Mouse (Mus musculus) MEL (cell line): ENCODE measurements around the gene Ascc3. TPM values are rescaled to one million over a fixed set of nuclear protein-coding genes. Genes with fewer than 3 reads are reported as not detected.
A peak's percentile ranks its signal among the peaks of the same experiment; 100 is the strongest.

ENCODE experiments used
- DNase-seq: peaks from one replicate; pipeline ENCODE4 v3.0.0; 2011; ENCODE audit warnings: low read depth, low spot score
- H3K27ac ChIP-seq: 2 replicates; pipeline ENCODE4 v1.5.1; 2012; ENCODE audit warnings: low read depth, mild to moderate bottlenecking, control low read depth, low read length, moderate library complexity; ENCODE audit not compliant: control insufficient read depth
- H3K27me3 ChIP-seq, 2 experiments: fragments of 150-350 bp in 1 of 2; sonication (generic) in 1 of 2; 2 replicates each; pipeline ENCODE4 v1.6.1; 2012; ENCODE audit warnings: low read length in 2 of 2, mild to moderate bottlenecking in 2 of 2, improper control_type of control experiment in 1 of 2, moderate library complexity in 1 of 2; ENCODE audit not compliant: insufficient read depth in 2 of 2, control insufficient read depth in 1 of 2
- H3K36me3 ChIP-seq, 2 experiments: 2 replicates each; pipeline ENCODE4 v1.6.1; 2012 to 2014; ENCODE audit warnings: low read length in 2 of 2, improper control_type of control experiment in 1 of 2, inconsistent platforms in 1 of 2, mild to moderate bottlenecking in 1 of 2; ENCODE audit not compliant: insufficient read depth in 2 of 2, control insufficient read depth in 1 of 2
- H3K4me1 ChIP-seq, 2 experiments: fragments of 150-350 bp in 1 of 2; sonication (generic) in 1 of 2; 2 replicates each; pipeline ENCODE4 v1.6.1; 2012; ENCODE audit warnings: low read length in 2 of 2, improper control_type of control experiment in 1 of 2, mild to moderate bottlenecking in 1 of 2; ENCODE audit not compliant: insufficient read depth in 2 of 2, control insufficient read depth in 1 of 2
- H3K4me3 ChIP-seq, 2 experiments: fragments of 150-350 bp in 1 of 2; sonication (generic) in 1 of 2; 2 replicates each; pipeline ENCODE4 v1.5.1; 2012; ENCODE audit warnings: low read depth in 2 of 2, low read length in 2 of 2, mild to moderate bottlenecking in 2 of 2, moderate library complexity in 2 of 2, control low read depth in 1 of 2, improper control_type of control experiment in 1 of 2; ENCODE audit not compliant: control insufficient read depth in 1 of 2, insufficient read depth in 1 of 2
- H3K79me2 ChIP-seq: 2 replicates; pipeline ENCODE4 v1.6.1; 2012; ENCODE audit warnings: mild to moderate bottlenecking, low read length, moderate library complexity; ENCODE audit not compliant: control insufficient read depth, poor library complexity, insufficient read depth
- H3K9ac ChIP-seq: 2 replicates; pipeline ENCODE4 v1.6.1; 2012; ENCODE audit warnings: low read depth, mild to moderate bottlenecking, control low read depth, low read length, moderate library complexity; ENCODE audit not compliant: control insufficient read depth, poor library complexity, severe bottlenecking
- H3K9me3 ChIP-seq: fragments of 150-350 bp; sonication (generic); replicated peaks from 2 replicates; pipeline ENCODE4 v1.6.1; 2012; ENCODE audit warnings: mild to moderate bottlenecking, low read length, improper control_type of control experiment, moderate library complexity; ENCODE audit not compliant: insufficient read depth
- BHLHE40 ChIP-seq: IDR thresholded peaks from 2 replicates; pipeline ENCODE4 v1.6.1; 2012; ENCODE audit warnings: low read depth, mild to moderate bottlenecking, inconsistent platforms, low read length, improper control_type of control experiment, borderline replicate concordance
- CHD1 ChIP-seq: IDR thresholded peaks from 2 replicates; pipeline ENCODE4 v1.6.1; 2012; ENCODE audit warnings: low read depth, mild to moderate bottlenecking, inconsistent platforms, low read length, improper control_type of control experiment
- CHD2 ChIP-seq: IDR thresholded peaks from 2 replicates; pipeline ENCODE4 v1.6.1; 2011; ENCODE audit warnings: low read length, improper control_type of control experiment
- CTCF ChIP-seq, 3 experiments: IDR thresholded peaks in 2 of 3; conservative IDR thresholded peaks in 1 of 3; 2 replicates each; pipeline ENCODE4 v1.5.1; 2011 to 2012; ENCODE audit warnings: low read length in 3 of 3, low read depth in 2 of 3, mild to moderate bottlenecking in 2 of 3, improper control_type of control experiment in 1 of 3, inconsistent platforms in 1 of 3, mixed read lengths in 1 of 3, moderate library complexity in 1 of 3; ENCODE audit not compliant: control insufficient read depth in 1 of 3, insufficient read depth in 1 of 3, poor library complexity in 1 of 3, severe bottlenecking in 1 of 3
- EP300 ChIP-seq, 2 experiments: IDR thresholded peaks; 2 replicates each; pipeline ENCODE4 v1.6.1; 2011; ENCODE audit warnings: improper control_type of control experiment in 2 of 2, low read length in 2 of 2, low read depth in 1 of 2, mild to moderate bottlenecking in 1 of 2
- ETS1 ChIP-seq: IDR thresholded peaks from 2 replicates; pipeline ENCODE4 v1.6.1; 2012; ENCODE audit warnings: low read depth, mild to moderate bottlenecking, inconsistent platforms, low read length, improper control_type of control experiment, moderate library complexity
- GATA1 ChIP-seq: IDR thresholded peaks from 2 replicates; pipeline ENCODE4 v1.6.1; 2011; ENCODE audit warnings: low read depth, low read length, improper control_type of control experiment
- KAT2A ChIP-seq: conservative IDR thresholded peaks from 2 replicates; pipeline ENCODE4 v1.6.1; 2012; ENCODE audit warnings: low read depth, low read length, improper control_type of control experiment, inconsistent platforms
- MAFK ChIP-seq: IDR thresholded peaks from 2 replicates; pipeline ENCODE4 v1.6.1; 2011; ENCODE audit warnings: low read depth, mild to moderate bottlenecking, low read length, improper control_type of control experiment, borderline replicate concordance
- MAX ChIP-seq: IDR thresholded peaks from 2 replicates; pipeline ENCODE4 v1.6.1; 2011; ENCODE audit warnings: low read length, improper control_type of control experiment
- MXI1 ChIP-seq: IDR thresholded peaks from 2 replicates; pipeline ENCODE4 v1.6.1; 2011; ENCODE audit warnings: mild to moderate bottlenecking, low read depth, low read length, improper control_type of control experiment
- MYB ChIP-seq: IDR thresholded peaks from 2 replicates; pipeline ENCODE4 v1.6.1; 2011; ENCODE audit warnings: mild to moderate bottlenecking, low read depth, low read length, improper control_type of control experiment
- MYC ChIP-seq: IDR thresholded peaks from 2 replicates; pipeline ENCODE4 v1.6.1; 2011; ENCODE audit warnings: low read depth, mild to moderate bottlenecking, low read length, improper control_type of control experiment, moderate library complexity
- NELFE ChIP-seq: IDR thresholded peaks from 2 replicates; pipeline ENCODE4 v1.6.1; 2011; ENCODE audit warnings: low read depth, low read length, improper control_type of control experiment
- POLR2AphosphoS2 ChIP-seq: IDR thresholded peaks from 2 replicates; pipeline ENCODE4 v1.6.1; 2011; ENCODE audit warnings: low read length, improper control_type of control experiment
- POLR2AphosphoS5 ChIP-seq: IDR thresholded peaks from 2 replicates; pipeline ENCODE4 v1.6.1; 2012; ENCODE audit warnings: low read depth, borderline replicate concordance, mild to moderate bottlenecking, inconsistent platforms, low read length, moderate library complexity, mixed read lengths
- RCOR1 ChIP-seq: IDR thresholded peaks from 2 replicates; pipeline ENCODE4 v1.6.1; 2012; ENCODE audit warnings: low read depth, mild to moderate bottlenecking, inconsistent platforms, low read length, improper control_type of control experiment
- SIN3A ChIP-seq: IDR thresholded peaks from 2 replicates; pipeline ENCODE4 v1.6.1; 2012; ENCODE audit warnings: low read length, improper control_type of control experiment, inconsistent platforms
- TAL1 ChIP-seq: IDR thresholded peaks from 2 replicates; pipeline ENCODE4 v1.6.1; 2012; ENCODE audit warnings: mild to moderate bottlenecking, inconsistent platforms, low read length, moderate library complexity, mixed read lengths
- TBP ChIP-seq: IDR thresholded peaks from 2 replicates; pipeline ENCODE4 v1.8.0; 2011; ENCODE audit warnings: low read depth, low read length, improper control_type of control experiment
- TCF12 ChIP-seq: IDR thresholded peaks from 2 replicates; pipeline ENCODE4 v1.6.1; 2014; ENCODE audit warnings: low read depth, mild to moderate bottlenecking, inconsistent platforms, low read length, improper control_type of control experiment, moderate library complexity
- USF1 ChIP-seq: IDR thresholded peaks from 2 replicates; pipeline ENCODE4 v1.6.1; 2014; ENCODE audit warnings: low read depth, mild to moderate bottlenecking, inconsistent platforms, low read length, improper control_type of control experiment, moderate library complexity
- ZKSCAN1 ChIP-seq: IDR thresholded peaks from 2 replicates; pipeline ENCODE4 v1.6.1; 2012; ENCODE audit warnings: low read depth, mild to moderate bottlenecking, inconsistent platforms, low read length, improper control_type of control experiment, moderate library complexity
- ZMIZ1 ChIP-seq: IDR thresholded peaks from 2 replicates; pipeline ENCODE4 v1.6.1; 2012; ENCODE audit warnings: low read depth, mild to moderate bottlenecking, inconsistent platforms, low read length, improper control_type of control experiment, moderate library complexity
- polyA plus RNA-seq, 2 experiments: library from polyadenylated mRNA; stranded (reverse) in 1 of 2; unstranded in 1 of 2; fragments of >175 nt in 1 of 2; fragments of >200 nt in 1 of 2; gene quantifications; 2 replicates each; pipeline versions ENCODE4 v1.2.1 to v1.2.4; 2012; ENCODE audit warnings: low replicate concordance in 2 of 2, low read depth in 1 of 2; ENCODE audit not compliant: insufficient read length in 2 of 2, insufficient read depth in 1 of 2, missing spikeins in 1 of 2
- total RNA-seq: library from RNA; depleted of rRNA; stranded (reverse); fragments of 300-350 nt; gene quantifications from 2 replicates; pipeline ENCODE4 v1.2.3, GENCODE M21; 2012

Ascc3 gene
- total and polyA plus RNA-seq, 3 experiments = 22.6 to 131 (median 24.3) TPM

DNA sequence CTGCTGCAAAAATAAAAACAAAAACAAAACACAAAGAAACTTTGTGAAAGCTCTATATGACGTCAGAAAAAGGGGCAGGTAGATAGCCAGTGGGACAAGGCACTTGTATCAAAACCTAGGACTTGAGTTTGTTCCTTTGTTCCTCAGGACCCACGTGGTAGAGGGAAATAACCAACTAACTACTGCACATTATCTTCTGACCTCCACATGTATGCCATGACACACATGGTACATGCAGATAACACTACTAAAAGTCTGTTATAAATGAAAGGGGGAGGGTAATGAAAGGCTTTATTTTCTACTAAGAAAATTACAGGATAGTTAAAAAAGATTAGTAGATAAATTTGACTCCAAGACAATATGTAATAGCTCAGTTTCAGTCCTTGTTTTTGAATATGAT lies 109.3 kb downstream of the Ascc3 start:
- Histone ChIP-seq H3K9ac (no peak overlapping the region), H3K79me2 (no peaks in the 10 kb centered on the region), H3K4me3 (peak overlapping the region in 1 of 2 experiments; percentile 16; a peak in 1 of 4 replicates), H3K27me3 (no peaks in the 10 kb centered on the region), H3K27ac (peak overlapping the region; percentile 39), H3K4me1 (peaks cover 8 to 14% of the 10 kb centered on the region in 2 experiments), H3K9me3 (no peaks in the 10 kb centered on the region), H3K36me3 (peaks cover 5 to 15% of the 10 kb centered on the region in 2 experiments)
- TF ChIP-seq EP300 (IDR thresholded peaks at IDR 0.05; ENCODE audit: low read depth in 1 of 2, low read length in 2 of 2) = peak; percentile 95 to 96
- no peak for TF ChIP-seq TBP
- TF ChIP-seq RCOR1 = peak; percentile 55; the same call in 1 of the 2 replicates
- no peak for TF ChIP-seq CHD1
- TF ChIP-seq MYC = peak; percentile 97
- TF ChIP-seq ZMIZ1 = no peak
- peak; percentile 96 for TF ChIP-seq MAX
- no peak for TF ChIP-seq BHLHE40
- peak; percentile 84 for TF ChIP-seq SIN3A
- peak; percentile 97 for TF ChIP-seq TCF12
- TF ChIP-seq MAFK = no peak
- no peak for TF ChIP-seq KAT2A
- TF ChIP-seq MXI1 = peak; percentile 95
- TF ChIP-seq POLR2AphosphoS2 = no peak
- peak; percentile 85 for TF ChIP-seq USF1
- TF ChIP-seq POLR2AphosphoS5 = no peak
- TF ChIP-seq ETS1 = peak; percentile 87
- peak; percentile 92 for TF ChIP-seq GATA1
- peak; percentile 44 for TF ChIP-seq CHD2
- peak; percentile 91 for TF ChIP-seq TAL1
- no peak for TF ChIP-seq ZKSCAN1
- no peak for TF ChIP-seq NELFE
- TF ChIP-seq CTCF (IDR thresholded peaks at IDR 0.05 in 2 of 3, conservative IDR thresholded peaks at IDR 0.05 in 1 of 3; ENCODE audit: control insufficient read depth in 1 of 3, insufficient read depth in 1 of 3, low read depth in 2 of 3, low read length in 3 of 3, poor library complexity in 1 of 3, severe bottlenecking in 1 of 3) = no peak
- TF ChIP-seq MYB = peak; percentile 86
- peak; percentile 81 for DNase-seq
